Mouse (Mus musculus) heart, embryonic 12.5 days (tissue): ENCODE results near the gene Dclk1. TPM values are rescaled to one million over a fixed set of nuclear protein-coding genes. Genes with fewer than 3 reads are reported as not detected.

Source experiments
- ATAC-seq: fragments of 200-750 bp; cut with Nextera tagmentation; 2 replicates; pipeline ENCODE4 v1.8.0; 2017; ENCODE audit warnings: moderate TSS enrichment, moderate library complexity; ENCODE audit not compliant: insufficient number of reproducible peaks, low FRiP score
- H3K27ac ChIP-seq: fragments of 300-500 bp; sonication (generic); 2 replicates; pipeline ENCODE4 v1.5.1; 2016; ENCODE audit warnings: mild to moderate bottlenecking, moderate library complexity; ENCODE audit not compliant: poor library complexity, severe bottlenecking
- H3K27me3 ChIP-seq: fragments of 300-500 bp; sonication (generic); replicated peaks from 2 replicates; pipeline ENCODE4 v1.6.1; 2016; ENCODE audit warnings: mild to moderate bottlenecking, moderate library complexity
- H3K36me3 ChIP-seq: fragments of 300-500 bp; sonication (generic); 2 replicates; pipeline ENCODE4 v1.6.1; 2016; ENCODE audit warnings: mild to moderate bottlenecking, moderate library complexity
- H3K4me1 ChIP-seq: fragments of 300-500 bp; sonication (generic); replicated peaks from 2 replicates; pipeline ENCODE4 v1.6.1; 2016; ENCODE audit warnings: mild to moderate bottlenecking
- H3K4me2 ChIP-seq: fragments of 300-500 bp; sonication (generic); 2 replicates; pipeline ENCODE4 v1.6.1; 2016; ENCODE audit warnings: mild to moderate bottlenecking, moderate library complexity
- H3K4me3 ChIP-seq: fragments of 300-500 bp; sonication (generic); 2 replicates; pipeline ENCODE4 v1.5.1; 2016; ENCODE audit warnings: mild to moderate bottlenecking
- H3K9ac ChIP-seq: fragments of 300-500 bp; sonication (generic); 2 replicates; pipeline ENCODE4 v1.6.1; 2016; ENCODE audit warnings: mild to moderate bottlenecking, moderate library complexity
- H3K9me3 ChIP-seq: fragments of 300-500 bp; sonication (generic); replicated peaks from 2 replicates; pipeline ENCODE4 v1.6.1; 2016; ENCODE audit warnings: mild to moderate bottlenecking, moderate library complexity
- WGBS: fragments of 180-500 bp; shearing (Covaris S2); methylation state at CpG from one replicate; pipeline ENCODE4 v1.1.7; 2016; 5-methylcytosine and 5-hydroxymethylcytosine counted together
- polyA plus RNA-seq: library from polyadenylated mRNA; unstranded; fragments of >200 nt; fragmentation: Nextera tagmentation; extraction: Ambion mirVana; gene quantifications from 2 replicates; pipeline ENCODE4 v1.2.1, GENCODE M21; 2016

The Dclk1 gene
- polyA plus RNA-seq, 1 experiment from 2014 or later = 8.6 TPM

GRCm38 (mm10) chr3:55354765-55355164 is 112.6 kb downstream of the Dclk1 start:
- no peak overlapping the region for H3K4me2 ChIP-seq
- ATAC-seq = no peak
- WGBS = 16% methylated on average over 3 of the region's 3 CpGs
- no peaks in the 10 kb centered on the region for H3K9me3 ChIP-seq
- no peak overlapping the region for H3K4me3 ChIP-seq
- no peaks in the 10 kb centered on the region for H3K36me3 ChIP-seq
- no peaks in the 10 kb centered on the region for H3K27me3 ChIP-seq
- H3K27ac ChIP-seq = no peak overlapping the region
- H3K9ac ChIP-seq = no peak overlapping the region
- peaks cover 10% of the 10 kb centered on the region for H3K4me1 ChIP-seq

DNA sequence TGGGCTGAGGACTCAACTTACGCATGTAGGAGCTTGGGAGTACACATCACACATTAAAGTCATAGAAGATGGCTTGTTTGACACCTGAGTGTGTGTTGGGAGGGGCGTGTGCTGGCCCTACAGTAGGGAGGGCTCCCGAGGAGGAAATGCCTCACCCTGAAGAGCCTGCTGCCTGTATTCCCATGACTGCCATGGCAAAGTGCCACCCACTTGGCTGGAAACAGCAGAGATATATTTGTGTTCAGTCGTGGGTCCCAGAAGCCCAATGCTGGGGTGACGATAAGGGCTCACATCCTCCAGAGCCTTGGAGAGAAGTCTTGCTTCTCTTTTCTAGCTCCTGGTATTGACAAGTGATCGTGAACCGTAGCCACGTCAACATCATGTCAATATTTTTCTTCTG is 116.3 kb downstream of the Dclk1 start:
- Histone ChIP-seq H3K4me2 (no peak overlapping the region), H3K4me3 (no peak overlapping the region), H3K27me3 (no peaks in the 10 kb centered on the region), H3K9ac (no peak overlapping the region), H3K9me3 (no peaks in the 10 kb centered on the region), H3K27ac (no peak overlapping the region), H3K36me3 (no peaks in the 10 kb centered on the region), H3K4me1 (no peaks in the 10 kb centered on the region)
- WGBS = 72% methylated on average over 8 of the region's 8 CpGs
- ATAC-seq = no peak

DNA sequence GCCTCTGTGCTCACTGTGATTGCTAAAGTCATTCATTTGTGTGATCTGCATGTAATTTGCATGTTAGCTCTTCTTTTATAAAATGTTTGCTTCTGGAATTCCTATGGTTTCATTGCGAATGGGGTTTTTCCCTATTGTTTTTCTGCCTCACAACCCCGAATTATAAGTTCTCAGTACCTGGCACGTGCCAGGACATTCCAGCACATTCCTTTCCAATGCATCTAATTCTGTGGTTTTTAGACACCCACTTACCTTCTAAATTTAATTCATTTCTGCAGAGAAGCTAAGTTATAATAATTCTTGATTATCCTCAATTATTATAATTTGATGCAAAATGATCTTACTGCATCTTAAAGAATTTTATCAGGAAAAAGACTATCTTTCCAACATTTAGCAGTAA is 118.7 kb downstream of the Dclk1 start:
- ATAC-seq = no peak
- no peak overlapping the region for H3K9ac ChIP-seq
- H3K27me3 ChIP-seq = no peaks in the 10 kb centered on the region
- H3K9me3 ChIP-seq = no peaks in the 10 kb centered on the region
- WGBS = 82% methylated on average over 3 of the region's 3 CpGs
- no peak overlapping the region for H3K4me3 ChIP-seq
- H3K27ac ChIP-seq = no peak overlapping the region
- no peaks in the 10 kb centered on the region for H3K36me3 ChIP-seq
- no peak overlapping the region for H3K4me2 ChIP-seq
- no peaks in the 10 kb centered on the region for H3K4me1 ChIP-seq

DNA sequence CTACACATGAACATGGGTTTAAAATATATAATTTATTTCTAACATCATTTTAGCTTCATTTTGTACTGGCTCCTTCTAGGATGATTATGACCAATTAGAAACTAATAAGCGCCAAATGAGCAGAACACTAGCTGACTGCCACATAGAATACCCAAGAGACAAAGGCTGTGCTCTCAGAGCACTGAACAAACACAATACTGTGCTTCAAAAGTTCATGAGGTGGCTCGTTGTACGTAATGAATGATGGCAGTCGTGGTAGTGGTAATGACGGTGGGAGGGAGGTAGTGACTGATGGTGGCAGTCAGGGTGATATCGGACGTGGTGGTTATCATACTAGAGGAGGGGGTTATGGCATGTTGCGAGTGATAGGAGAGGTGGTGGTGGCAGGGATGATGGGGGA is 125.0 kb downstream of the Dclk1 start:
- Histone ChIP-seq H3K4me2 (no peak overlapping the region), H3K36me3 (no peaks in the 10 kb centered on the region), H3K4me3 (no peak overlapping the region), H3K27ac (no peak overlapping the region), H3K27me3 (no peaks in the 10 kb centered on the region), H3K9me3 (no peaks in the 10 kb centered on the region), H3K9ac (no peak overlapping the region), H3K4me1 (no peaks in the 10 kb centered on the region)
- ATAC-seq = no peak
- 86% methylated on average over 8 of the region's 8 CpGs for WGBS

- Histone ChIP-seq H3K36me3 (no peaks in the 10 kb centered on the region), H3K4me2 (no peak overlapping the region), H3K9me3 (no peaks in the 10 kb centered on the region), H3K9ac (no peak overlapping the region), H3K4me1 (peaks cover under 1% of the 10 kb centered on the region; the same call in 1 of the 2 replicates), H3K27ac (no peak overlapping the region), H3K27me3 (no peaks in the 10 kb centered on the region), H3K4me3 (no peak overlapping the region)
- ATAC-seq = no peak
- 73% methylated on average over 7 of the region's 7 CpGs for WGBS
These were observed 127.0 kb downstream of the Dclk1 start for GRCm38 (mm10) chr3:55369156-55369555.

GRCm38 (mm10) chr3:55373689-55374088 is 131.5 kb downstream of the Dclk1 start:
- Histone ChIP-seq H3K9me3 (no peaks in the 10 kb centered on the region), H3K4me3 (peak overlapping the region; percentile 31), H3K27ac (peak overlapping the region; percentile 83; the same call in 1 of the 2 replicates), H3K4me1 (peaks cover 5% of the 10 kb centered on the region; the same call in 1 of the 2 replicates), H3K36me3 (no peaks in the 10 kb centered on the region), H3K27me3 (no peaks in the 10 kb centered on the region), H3K4me2 (peak overlapping the region; percentile 67), H3K9ac (no peak overlapping the region)
- WGBS = 4% methylated on average over 11 of the region's 11 CpGs
- peak; percentile 84 for ATAC-seq

- no peak overlapping the region for H3K4me2 ChIP-seq
- no peak for ATAC-seq
- no peaks in the 10 kb centered on the region for H3K36me3 ChIP-seq
- WGBS = 75% methylated on average over 6 of the region's 6 CpGs
- no peaks in the 10 kb centered on the region for H3K27me3 ChIP-seq
- H3K4me1 ChIP-seq = peaks cover 5% of the 10 kb centered on the region; the same call in 1 of the 2 replicates
- no peak overlapping the region for H3K4me3 ChIP-seq
- H3K27ac ChIP-seq = no peak overlapping the region
- no peaks in the 10 kb centered on the region for H3K9me3 ChIP-seq
- H3K9ac ChIP-seq = no peak overlapping the region
These were observed 136.4 kb downstream of the Dclk1 start for GRCm38 (mm10) chr3:55378591-55378990.

- H3K9ac ChIP-seq = no peak overlapping the region
- WGBS = 56% methylated on average over 9 of the region's 9 CpGs
- no peak for ATAC-seq
- no peak overlapping the region for H3K4me3 ChIP-seq
- H3K27ac ChIP-seq = no peak overlapping the region
- H3K4me1 ChIP-seq = no peaks in the 10 kb centered on the region
- H3K4me2 ChIP-seq = no peak overlapping the region
- no peaks in the 10 kb centered on the region for H3K36me3 ChIP-seq
- no peaks in the 10 kb centered on the region for H3K27me3 ChIP-seq
- H3K9me3 ChIP-seq = no peaks in the 10 kb centered on the region
These were observed 138.3 kb downstream of the Dclk1 start for GRCm38 (mm10) chr3:55380471-55380870.

- no peaks in the 10 kb centered on the region for H3K36me3 ChIP-seq
- ATAC-seq = no peak
- 61% methylated on average over 3 of the region's 3 CpGs for WGBS
These were observed 150.4 kb downstream of the Dclk1 start for GRCm38 (mm10) chr3:55392605-55393004.

GRCm38 (mm10) chr3:55393549-55393948 is 151.4 kb downstream of the Dclk1 start:
- Histone ChIP-seq H3K36me3 (no peaks in the 10 kb centered on the region), H3K4me2 (no peak overlapping the region), H3K9ac (no peak overlapping the region), H3K4me3 (no peak overlapping the region), H3K9me3 (no peaks in the 10 kb centered on the region; the same call in 1 of the 2 replicates), H3K4me1 (no peaks in the 10 kb centered on the region), H3K27me3 (no peaks in the 10 kb centered on the region), H3K27ac (no peak overlapping the region)
- 73% methylated on average over 3 of the region's 3 CpGs for WGBS
- ATAC-seq = no peak

More at GRCm38 (mm10) chr3:55392605-55393004, 150.4 kb downstream of the Dclk1 start:
- H3K27me3 ChIP-seq = no peaks in the 10 kb centered on the region
- no peak overlapping the region for H3K4me2 ChIP-seq
- no peaks in the 10 kb centered on the region; the same call in 1 of the 2 replicates for H3K9me3 ChIP-seq
- no peak overlapping the region for H3K27ac ChIP-seq
- no peak overlapping the region for H3K4me3 ChIP-seq
- no peak overlapping the region for H3K9ac ChIP-seq
- H3K4me1 ChIP-seq = no peaks in the 10 kb centered on the region

DNA sequence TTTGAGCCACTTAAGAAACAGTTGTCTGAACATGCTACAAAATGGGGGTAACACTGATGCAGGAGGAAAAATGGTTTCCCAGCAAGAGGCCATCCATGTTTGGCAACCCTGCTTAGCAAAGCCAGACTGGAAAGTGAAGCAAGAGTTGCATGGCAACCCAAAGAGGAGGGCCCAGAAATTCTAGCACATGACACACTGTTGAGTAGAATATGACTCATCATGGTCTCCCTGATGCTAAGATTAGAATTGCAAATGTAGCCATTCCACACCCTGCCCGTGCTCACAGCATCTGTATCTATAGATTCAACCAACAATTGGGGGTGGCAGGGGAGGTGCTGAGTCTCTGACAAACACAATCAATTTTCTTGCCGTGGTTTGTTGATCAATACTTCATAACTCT is 154.6 kb downstream of the Dclk1 start:
- no peak overlapping the region for H3K27ac ChIP-seq
- H3K36me3 ChIP-seq = no peaks in the 10 kb centered on the region
- 71% methylated on average over 2 of the region's 2 CpGs for WGBS
- H3K4me1 ChIP-seq = no peaks in the 10 kb centered on the region
- H3K4me3 ChIP-seq = no peak overlapping the region
- no peak for ATAC-seq
- no peak overlapping the region for H3K4me2 ChIP-seq
- no peak overlapping the region for H3K9ac ChIP-seq
- H3K27me3 ChIP-seq = no peaks in the 10 kb centered on the region
- H3K9me3 ChIP-seq = no peaks in the 10 kb centered on the region; the same call in 1 of the 2 replicates
